Mouse (Mus musculus): ENCODE measurements around the gene Kcnj16. TPM values are rescaled to one million over a fixed set of nuclear protein-coding genes. Genes with fewer than 3 reads are reported as not detected.

The Kcnj16 gene
- total and polyA plus RNA-seq, 2 experiments from 2014 or later = 1.9 to 5.0 TPM

GRCm38 (mm10) chr11:111042175-111042574 lies 74.3 kb downstream of the Kcnj16 start:
- Histone ChIP-seq H3K4me1 (ENCODE audit: insufficient read depth, low read length) (no peaks in the 10 kb centered on the region), H3K36me3 (ENCODE audit: insufficient read depth, low read length) (no peaks in the 10 kb centered on the region), H3K4me3 (ENCODE audit: low read depth, low read length) (no peak overlapping the region), H3K9me3 (ENCODE audit: low read length) (no peaks in the 10 kb centered on the region), H3K27me3 (ENCODE audit: insufficient read depth, low read length) (no peaks in the 10 kb centered on the region), H3K9ac (replicated peaks; ENCODE audit: low read length, poor library complexity, severe bottlenecking) (no peak overlapping the region), H3K4me2 (ENCODE audit: low read depth, low read length, poor library complexity, severe bottlenecking) (no peak overlapping the region), H3K27ac (ENCODE audit: low read depth, low read length) (no peak overlapping the region)
- DNase-seq (ENCODE audit: low spot score) (peak; percentile 39), ATAC-seq (ENCODE audit: low FRiP score) (no peak)
- 46% methylated on average over 5 of the region's 5 CpGs for WGBS
- TF ChIP-seq CTCF (IDR thresholded peaks at IDR 0.05) = peak; percentile 67

DNA sequence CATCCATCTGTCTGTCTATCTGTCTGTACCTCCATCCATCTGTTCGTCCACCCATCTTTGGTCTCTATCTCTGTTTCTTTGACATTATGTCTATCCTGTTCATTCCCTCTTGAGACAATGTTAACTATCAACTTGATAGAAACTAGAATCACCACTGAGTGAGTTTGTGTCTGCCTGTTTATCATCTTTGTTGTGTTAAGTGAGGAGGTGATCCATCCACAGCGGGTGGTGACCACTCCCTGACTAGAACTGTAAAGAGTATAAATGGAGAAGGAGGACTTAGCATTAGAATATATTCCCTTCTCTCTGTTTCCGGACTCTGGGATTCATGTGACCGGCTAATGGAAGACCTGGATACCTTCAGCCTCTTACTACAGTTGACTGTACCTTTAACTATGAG lies 75.5 kb downstream of the Kcnj16 start:
- Histone ChIP-seq H3K4me3 (ENCODE audit: low read depth, low read length) (no peak overlapping the region), H3K9me3 (ENCODE audit: low read length) (no peaks in the 10 kb centered on the region), H3K4me2 (ENCODE audit: low read depth, low read length, poor library complexity, severe bottlenecking) (no peak overlapping the region), H3K27me3 (ENCODE audit: insufficient read depth, low read length) (no peaks in the 10 kb centered on the region), H3K9ac (replicated peaks; ENCODE audit: low read length, poor library complexity, severe bottlenecking) (no peak overlapping the region), H3K27ac (ENCODE audit: low read depth, low read length) (no peak overlapping the region), H3K36me3 (ENCODE audit: insufficient read depth, low read length) (no peaks in the 10 kb centered on the region), H3K4me1 (ENCODE audit: insufficient read depth, low read length) (no peaks in the 10 kb centered on the region)
- DNase-seq (ENCODE audit: low spot score) (no peak), ATAC-seq (ENCODE audit: low FRiP score) (no peak)
- WGBS = 88% methylated on average over 4 of the region's 4 CpGs
- TF ChIP-seq CTCF (IDR thresholded peaks at IDR 0.05) = no peak

- ATAC-seq (ENCODE audit: low FRiP score) = no peak
- Histone ChIP-seq H3K27me3 (ENCODE audit: insufficient read depth, low read length) (no peaks in the 10 kb centered on the region), H3K36me3 (ENCODE audit: insufficient read depth, low read length) (no peaks in the 10 kb centered on the region), H3K9me3 (ENCODE audit: low read length) (no peaks in the 10 kb centered on the region), H3K9ac (replicated peaks; ENCODE audit: low read length, poor library complexity, severe bottlenecking) (no peak overlapping the region), H3K4me3 (ENCODE audit: low read depth, low read length) (no peak overlapping the region), H3K4me1 (ENCODE audit: insufficient read depth, low read length) (no peaks in the 10 kb centered on the region), H3K27ac (ENCODE audit: low read depth, low read length) (no peak overlapping the region), H3K4me2 (ENCODE audit: low read depth, low read length, poor library complexity, severe bottlenecking) (no peak overlapping the region)
- DNase-seq (ENCODE audit: low spot score) = no peak
- TF ChIP-seq CTCF (IDR thresholded peaks at IDR 0.05) = no peak
- 87% methylated on average over 3 of the region's 3 CpGs for WGBS
Observed at GRCm38 (mm10) chr11:111054252-111054651, 86.4 kb downstream of the Kcnj16 start.

- DNase-seq (ENCODE audit: low spot score) = no peak
Observed at GRCm38 (mm10) chr11:111054854-111055822, 87.3 kb downstream of the Kcnj16 start.

GRCm38 (mm10) chr11:111056030-111056429 lies 88.2 kb downstream of the Kcnj16 start:
- Histone ChIP-seq H3K4me3 (ENCODE audit: low read depth, low read length) (no peak overlapping the region), H3K36me3 (ENCODE audit: insufficient read depth, low read length) (no peaks in the 10 kb centered on the region), H3K4me2 (ENCODE audit: low read depth, low read length, poor library complexity, severe bottlenecking) (no peak overlapping the region), H3K9me3 (ENCODE audit: low read length) (no peaks in the 10 kb centered on the region), H3K27ac (ENCODE audit: low read depth, low read length) (no peak overlapping the region), H3K4me1 (ENCODE audit: insufficient read depth, low read length) (no peaks in the 10 kb centered on the region), H3K9ac (replicated peaks; ENCODE audit: low read length, poor library complexity, severe bottlenecking) (no peak overlapping the region), H3K27me3 (ENCODE audit: insufficient read depth, low read length) (no peaks in the 10 kb centered on the region)
- DNase-seq (ENCODE audit: low spot score) (no peak), ATAC-seq (ENCODE audit: low FRiP score) (no peak)
- no peak for TF ChIP-seq CTCF (IDR thresholded peaks at IDR 0.05)
- WGBS = 81% methylated on average over 13 of the region's 13 CpGs

More at GRCm38 (mm10) chr11:111054854-111055822, 87.3 kb downstream of the Kcnj16 start:
- TF ChIP-seq CTCF (IDR thresholded peaks at IDR 0.05) = no peak
- no peak overlapping the region for H3K9ac ChIP-seq (replicated peaks; ENCODE audit: low read length, poor library complexity, severe bottlenecking)
- H3K36me3 ChIP-seq (ENCODE audit: insufficient read depth, low read length) = no peaks in the 10 kb centered on the region
- H3K9me3 ChIP-seq (ENCODE audit: low read length) = no peaks in the 10 kb centered on the region
- no peaks in the 10 kb centered on the region for H3K4me1 ChIP-seq (ENCODE audit: insufficient read depth, low read length)
- no peak overlapping the region for H3K4me3 ChIP-seq (ENCODE audit: low read depth, low read length)
- no peak overlapping the region for H3K27ac ChIP-seq (ENCODE audit: low read depth, low read length)
- H3K27me3 ChIP-seq (ENCODE audit: insufficient read depth, low read length) = no peaks in the 10 kb centered on the region
- no peak for ATAC-seq (ENCODE audit: low FRiP score)
- 89% methylated on average over 8 of the region's 8 CpGs for WGBS
- no peak overlapping the region for H3K4me2 ChIP-seq (ENCODE audit: low read depth, low read length, poor library complexity, severe bottlenecking)

- Histone ChIP-seq H3K4me3 (ENCODE audit: low read depth, low read length) (no peak overlapping the region), H3K4me2 (ENCODE audit: low read depth, low read length, poor library complexity, severe bottlenecking) (no peak overlapping the region), H3K27ac (ENCODE audit: low read depth, low read length) (no peak overlapping the region), H3K9ac (replicated peaks; ENCODE audit: low read length, poor library complexity, severe bottlenecking) (no peak overlapping the region), H3K4me1 (ENCODE audit: insufficient read depth, low read length) (no peaks in the 10 kb centered on the region), H3K27me3 (ENCODE audit: insufficient read depth, low read length) (no peaks in the 10 kb centered on the region), H3K9me3 (ENCODE audit: low read length) (no peaks in the 10 kb centered on the region), H3K36me3 (ENCODE audit: insufficient read depth, low read length) (no peaks in the 10 kb centered on the region)
- DNase-seq (ENCODE audit: low spot score) (no peak), ATAC-seq (ENCODE audit: low FRiP score) (no peak)
- TF ChIP-seq CTCF (IDR thresholded peaks at IDR 0.05) = no peak
- WGBS = 94% methylated on average over 4 of the region's 4 CpGs
Observed at GRCm38 (mm10) chr11:111057435-111057834, 89.6 kb downstream of the Kcnj16 start.

Measured in midbrain, postnatal 0 days (tissue).